Mouse (Mus musculus) ovary, postnatal 36 days (tissue): ENCODE measurements around the gene Fbxw5.
"Not testable (repeated sequence)": the region's sequence is repeated elsewhere in the genome, so short reads cannot be mapped to it uniquely, and the experiment has no call there.

Experiments
- DNase-seq: peaks from one replicate; pipeline ENCODE4 v3.0.0; 2022; ENCODE audit warnings: low spot score, mixed read lengths

Gene Fbxw5

DNA sequence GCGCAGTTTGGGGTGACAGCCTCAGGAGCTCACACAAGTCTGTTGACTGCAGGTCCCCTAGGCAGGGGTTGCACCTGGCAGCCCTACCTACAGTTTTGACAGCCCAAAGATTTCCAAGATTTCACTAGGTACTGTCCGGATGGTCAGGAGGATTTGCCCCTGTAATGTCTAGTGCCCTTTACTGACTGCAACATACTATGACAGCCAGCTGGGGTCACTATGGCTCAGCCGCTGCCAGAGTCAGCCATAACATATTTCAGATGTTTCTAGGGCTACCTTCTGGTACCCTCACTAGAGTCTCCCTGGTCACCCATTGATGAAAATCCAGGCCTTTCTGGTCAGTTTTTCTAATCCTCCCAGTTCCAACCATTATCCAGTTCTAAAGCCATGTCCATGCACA, 9.4 kb downstream of the Fbxw5 start:
- DNase-seq: no peak

DNA sequence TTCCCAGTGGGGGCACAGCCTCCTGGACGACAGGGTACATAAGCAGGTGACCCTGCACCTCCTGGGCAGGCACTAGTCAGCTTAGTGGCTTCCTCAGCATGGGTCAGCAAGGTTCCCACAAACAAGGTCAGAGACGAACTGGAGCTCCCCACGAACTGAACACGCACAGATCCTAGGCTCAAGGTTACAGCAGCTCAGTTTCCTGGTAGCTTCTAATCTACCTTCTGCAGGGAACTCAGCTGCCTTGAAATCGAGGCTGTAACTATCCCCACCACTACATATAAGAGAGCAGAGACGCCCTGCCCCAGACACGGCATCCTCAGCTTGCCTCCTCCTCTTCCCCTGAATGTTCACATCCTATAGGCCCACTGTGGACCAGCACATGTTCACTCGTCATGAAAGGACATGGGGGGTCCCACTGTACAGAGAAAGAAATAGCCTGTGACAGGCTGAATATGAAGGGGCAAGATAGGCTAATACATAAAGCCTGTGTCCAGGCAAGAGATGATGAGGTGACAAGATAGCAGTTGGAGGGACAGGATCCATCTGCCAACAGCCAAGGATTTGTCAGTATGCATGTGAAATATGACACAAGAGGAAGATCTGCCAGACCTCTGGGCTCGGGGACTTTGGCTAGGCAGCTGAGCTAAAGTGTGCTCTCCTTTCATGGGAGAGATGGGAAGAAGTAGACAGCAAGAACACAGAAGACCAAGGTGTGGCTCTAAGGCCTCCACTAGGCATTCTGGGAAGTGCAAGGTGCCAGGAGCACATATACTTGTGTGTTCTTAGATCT, 26.2 kb downstream of the Fbxw5 start:
- DNase-seq: no peak

DNA sequence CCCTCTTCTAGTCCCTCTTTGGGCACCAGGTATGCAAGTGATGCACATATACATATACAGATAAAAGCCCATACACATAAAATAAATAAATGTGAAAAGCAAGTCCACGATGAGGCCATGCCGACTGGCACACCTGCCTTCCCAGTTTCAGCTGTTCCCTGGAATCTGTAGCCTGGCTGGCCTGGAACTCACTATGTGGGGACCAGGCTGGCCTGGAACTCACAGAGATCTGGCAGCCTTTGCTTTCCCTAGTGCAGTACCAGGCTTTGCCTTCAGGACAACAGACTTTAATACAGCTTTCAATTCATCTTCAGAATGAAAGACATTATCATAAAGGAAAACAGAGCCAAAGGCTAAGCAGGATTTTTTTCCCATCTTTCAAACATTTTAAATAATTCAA, 33.2 kb downstream of the Fbxw5 start:
- no peak for DNase-seq

DNA sequence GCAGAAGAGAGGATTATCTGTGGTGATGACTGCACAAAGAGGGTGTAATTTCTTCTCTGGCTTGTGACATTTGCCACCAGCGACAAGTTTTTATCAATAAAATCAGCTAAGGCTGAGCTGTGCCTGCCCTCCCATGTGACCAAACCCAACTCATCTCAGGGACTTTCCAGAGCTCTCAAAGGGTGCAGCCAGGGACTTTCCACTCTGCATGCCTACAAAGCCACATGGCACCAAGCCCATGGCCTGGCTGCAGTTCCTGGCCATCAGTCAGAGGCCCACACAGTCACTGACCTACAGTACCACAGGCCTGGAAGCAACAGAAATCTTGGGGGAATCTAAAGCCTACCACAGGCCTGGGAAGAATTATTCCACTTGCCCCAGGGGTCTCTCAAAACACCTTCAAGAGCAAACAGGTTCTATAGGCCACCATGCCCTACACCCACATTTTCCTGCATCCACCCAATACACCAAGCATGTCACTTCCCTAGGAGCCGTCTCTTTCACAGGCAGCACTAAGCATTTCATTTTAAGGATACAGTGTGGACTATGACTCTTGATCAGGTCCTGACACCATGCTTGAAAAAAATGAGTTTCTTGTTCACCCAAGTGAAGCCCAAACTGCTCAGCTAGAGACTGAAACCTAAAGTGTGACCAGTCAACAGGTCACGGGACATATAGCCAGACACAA, 33.8 kb downstream of the Fbxw5 start:
- DNase-seq: peak; percentile 59

DNA sequence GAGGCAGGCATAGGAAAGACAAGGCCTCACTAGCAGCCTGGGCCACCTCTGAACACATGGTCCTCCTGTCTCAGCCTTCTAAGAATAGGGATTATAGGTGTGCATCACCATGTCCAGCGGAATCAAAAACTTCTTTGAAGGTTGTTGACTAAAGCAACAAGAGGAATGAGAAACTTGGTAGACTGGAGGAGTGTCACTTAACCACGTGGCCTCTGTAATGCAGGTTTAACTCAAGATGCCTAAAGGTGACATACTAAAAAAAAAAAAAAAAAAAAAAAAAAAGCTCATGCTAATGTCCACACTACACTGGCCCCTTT, 34.3 kb downstream of the Fbxw5 start:
- no peak for DNase-seq

DNA sequence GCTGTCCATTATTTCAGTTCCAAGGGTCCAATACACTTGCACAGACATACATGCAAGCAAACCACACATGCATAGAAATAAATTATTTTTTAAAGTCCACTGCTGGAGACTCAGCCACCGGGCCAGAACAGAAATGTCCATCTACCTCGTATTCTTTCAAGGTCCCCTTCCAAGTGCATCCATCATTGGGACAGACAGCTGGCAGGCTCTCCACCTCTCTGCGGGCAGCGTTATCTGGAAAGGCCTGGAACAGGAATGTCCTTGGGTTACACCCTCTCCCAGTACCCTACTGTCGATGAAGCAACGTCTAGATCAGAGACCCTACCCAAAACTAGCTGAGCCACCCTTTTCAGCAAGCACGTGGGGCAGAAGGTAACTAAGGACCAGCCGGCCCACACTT, 36.0 kb downstream of the Fbxw5 start:
- DNase-seq: no peak

DNA sequence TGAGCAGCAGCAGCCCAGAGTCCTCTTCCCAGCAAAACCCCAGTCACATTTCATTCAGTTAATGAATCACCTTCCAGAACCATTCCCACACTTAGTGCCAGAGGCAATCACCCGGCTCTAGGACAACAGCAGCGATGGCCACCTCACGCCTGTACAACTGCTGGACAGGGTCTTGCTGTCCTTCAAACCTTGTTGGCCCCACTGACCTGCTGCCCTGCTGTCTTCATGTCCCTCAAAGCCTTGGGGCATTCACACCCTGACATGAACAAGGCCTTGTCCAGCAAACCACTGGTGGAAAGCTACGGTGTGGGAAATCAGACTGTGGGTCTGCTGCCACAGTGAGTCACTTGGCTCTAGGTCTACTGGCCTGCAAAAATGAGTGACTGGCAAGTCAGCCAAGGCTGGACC, 40.0 kb downstream of the Fbxw5 start:
- no peak for DNase-seq

DNA sequence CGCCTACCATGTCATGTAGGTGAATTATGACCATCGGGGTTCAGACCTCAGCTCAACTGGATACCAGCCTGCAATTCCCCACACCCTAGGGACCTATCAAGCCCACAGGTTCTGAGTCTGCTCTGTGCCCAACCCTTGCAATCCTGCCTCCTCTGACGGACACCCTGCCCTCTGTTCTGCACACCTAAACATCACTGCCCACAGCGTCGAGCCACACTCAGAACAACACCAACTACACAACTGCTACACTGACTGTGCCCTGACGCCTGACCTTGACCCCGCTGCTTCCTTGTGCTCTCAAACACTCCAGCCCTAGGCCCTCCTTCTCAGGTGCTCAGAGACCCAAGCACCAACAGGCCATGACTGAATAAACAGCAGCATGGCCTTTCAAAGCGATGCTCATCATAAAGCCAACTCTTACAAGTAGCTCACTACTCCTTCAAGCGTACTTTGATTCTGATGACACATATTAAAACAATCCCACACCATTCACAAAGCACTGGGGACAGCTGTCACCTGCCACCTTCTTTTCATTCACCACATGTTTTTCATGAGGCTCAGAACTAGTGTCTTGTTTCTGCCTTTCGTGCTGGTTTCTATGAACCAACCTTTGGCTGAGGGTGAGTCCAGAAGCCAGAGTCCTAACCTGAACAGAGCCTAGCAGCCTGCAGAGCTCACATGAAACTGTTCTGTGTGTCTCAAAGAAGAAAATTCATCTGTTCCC, 41.3 kb downstream of the Fbxw5 start:
- no peak for DNase-seq

DNA sequence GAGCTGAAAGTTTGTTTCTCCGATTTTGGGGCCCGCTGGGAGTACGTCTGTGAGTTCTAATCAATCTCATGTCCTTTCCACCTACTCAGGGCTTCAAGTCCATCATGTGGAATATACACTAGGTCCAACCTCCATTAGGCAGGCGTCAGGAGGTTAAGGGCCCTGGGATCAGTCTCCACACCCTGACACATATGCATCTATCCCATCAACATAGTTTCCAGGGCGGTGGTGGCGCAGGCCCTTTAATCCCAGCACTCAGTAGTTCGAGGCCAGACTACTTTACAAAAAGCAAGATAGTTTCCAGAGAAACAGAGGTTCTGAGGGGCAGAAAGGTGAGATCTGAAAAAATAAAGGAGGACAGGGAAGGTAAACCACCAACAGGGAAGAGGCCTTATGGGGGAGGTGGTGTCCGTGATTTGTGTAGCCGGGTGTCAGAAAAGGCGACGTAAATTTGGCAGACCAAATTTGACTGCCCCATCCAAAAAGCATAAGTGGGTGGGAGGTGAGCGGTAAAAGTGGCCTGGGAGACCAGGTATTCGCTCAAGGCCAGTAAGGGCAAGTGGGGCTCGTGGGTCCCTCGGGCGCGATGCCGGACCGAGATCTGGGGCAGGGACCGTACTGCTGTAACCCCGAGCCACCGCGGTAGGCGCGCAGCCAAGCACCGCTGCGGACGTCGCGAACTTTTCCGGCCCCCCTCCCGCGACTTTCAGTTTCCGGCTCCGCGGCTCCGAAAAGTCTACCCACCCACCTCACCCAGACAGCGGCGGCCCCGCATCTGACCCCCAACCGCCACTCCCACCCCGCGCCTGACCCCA, 45.7 kb downstream of the Fbxw5 start:
- DNase-seq: no peak

DNA sequence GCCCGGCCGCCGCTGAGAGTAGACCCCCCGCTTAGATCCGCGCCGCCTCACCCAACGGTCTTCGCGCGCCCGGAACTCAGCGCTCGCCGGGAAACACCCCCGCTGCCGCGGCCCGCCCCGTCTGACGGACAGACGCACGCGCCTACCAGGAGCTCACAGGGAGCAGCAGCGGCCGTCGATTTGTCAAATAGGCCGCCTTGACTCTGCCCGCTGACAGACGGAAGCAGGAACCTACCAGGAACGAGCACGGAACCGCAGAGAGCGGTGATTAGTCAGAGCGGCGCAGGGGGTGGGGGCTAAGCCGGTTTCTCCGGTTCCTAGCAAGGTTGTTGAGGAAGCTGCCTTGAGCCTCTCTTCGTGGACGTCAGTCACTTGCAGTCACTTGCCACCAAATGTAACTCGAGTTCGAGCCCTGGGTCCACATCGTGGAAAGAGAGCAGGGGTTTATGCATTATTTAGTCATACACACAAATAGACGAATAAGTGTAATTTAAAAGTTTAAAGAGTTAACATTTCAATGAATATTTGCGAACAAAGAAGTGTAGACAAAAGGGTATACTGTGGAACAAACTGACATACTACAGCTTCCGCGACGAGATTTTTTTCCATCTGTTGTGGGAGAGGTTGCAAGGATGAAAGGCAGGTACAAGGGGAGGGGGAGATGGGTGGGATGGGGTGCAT, 46.4 kb downstream of the Fbxw5 start, which contains the start of gene Traf2:
Traf2 (minus strand) TSS at position 130 of the 681 bp plus-strand sequence.
- DNase-seq: peak; percentile 98

DNA sequence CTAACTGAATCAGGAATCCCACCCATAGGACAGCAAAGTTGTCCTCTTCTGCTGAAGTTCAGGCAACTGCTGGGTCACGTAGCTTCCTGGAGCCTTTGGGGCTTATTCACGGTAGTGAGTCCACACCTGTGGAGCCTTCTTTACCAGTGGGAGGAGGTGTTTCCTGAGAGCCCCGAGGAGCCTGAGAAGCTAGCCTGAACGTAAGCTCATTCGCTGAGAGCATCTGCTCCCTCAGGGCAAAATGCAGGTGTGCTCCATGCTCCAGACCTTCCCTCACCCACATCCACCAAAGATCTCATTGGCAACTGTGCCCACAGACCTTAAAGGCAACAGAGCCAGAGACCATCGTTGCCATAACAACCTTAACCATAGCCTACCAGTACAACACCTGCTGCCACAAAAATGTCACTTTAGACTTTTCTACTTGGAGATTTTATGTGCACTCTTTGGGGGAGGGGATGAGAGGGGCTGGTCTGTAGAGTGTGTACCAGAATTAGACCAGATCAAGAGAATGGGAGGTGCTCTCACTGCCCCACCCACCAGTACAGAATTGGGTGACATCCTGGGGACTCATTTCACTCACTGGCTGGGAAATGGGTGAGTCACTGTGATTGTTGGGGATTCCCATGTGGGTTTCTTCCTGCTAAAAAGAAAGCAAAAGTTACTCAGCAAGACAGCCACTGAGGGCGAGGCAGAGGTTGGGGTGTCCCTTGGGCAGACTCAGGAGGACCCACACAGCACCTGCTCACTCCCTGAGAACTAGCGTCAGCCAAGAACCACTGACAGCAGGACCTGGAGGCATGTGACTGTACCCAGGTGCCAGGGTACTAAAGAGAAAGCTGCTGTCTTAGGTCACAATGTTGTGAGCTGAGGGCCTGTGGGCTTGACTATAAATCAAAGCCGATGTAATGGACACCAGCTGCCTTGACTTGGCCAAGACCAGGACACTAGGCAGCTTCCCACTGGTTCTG, 48.8 kb downstream of the Fbxw5 start:
- DNase-seq: no peak

DNA sequence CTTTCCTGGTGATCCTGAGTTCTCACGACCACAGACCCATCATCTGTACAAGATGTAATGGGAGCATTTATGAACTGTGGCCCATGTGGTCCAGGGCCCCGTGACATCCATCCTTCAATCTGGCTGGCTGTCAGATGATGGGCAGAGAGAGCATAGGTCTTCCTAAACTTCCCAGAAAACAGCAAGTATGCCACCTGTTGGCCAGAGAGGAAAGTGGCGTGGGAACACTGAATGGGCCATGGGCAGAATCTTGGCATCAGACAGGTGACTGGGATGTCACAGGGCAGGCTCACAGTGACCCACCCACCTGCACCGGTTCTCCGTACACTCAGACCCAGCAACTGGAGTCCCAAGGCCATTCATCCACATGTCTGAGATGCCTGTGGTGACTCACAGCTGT, 50.6 kb downstream of the Fbxw5 start:
- DNase-seq: no peak

DNA sequence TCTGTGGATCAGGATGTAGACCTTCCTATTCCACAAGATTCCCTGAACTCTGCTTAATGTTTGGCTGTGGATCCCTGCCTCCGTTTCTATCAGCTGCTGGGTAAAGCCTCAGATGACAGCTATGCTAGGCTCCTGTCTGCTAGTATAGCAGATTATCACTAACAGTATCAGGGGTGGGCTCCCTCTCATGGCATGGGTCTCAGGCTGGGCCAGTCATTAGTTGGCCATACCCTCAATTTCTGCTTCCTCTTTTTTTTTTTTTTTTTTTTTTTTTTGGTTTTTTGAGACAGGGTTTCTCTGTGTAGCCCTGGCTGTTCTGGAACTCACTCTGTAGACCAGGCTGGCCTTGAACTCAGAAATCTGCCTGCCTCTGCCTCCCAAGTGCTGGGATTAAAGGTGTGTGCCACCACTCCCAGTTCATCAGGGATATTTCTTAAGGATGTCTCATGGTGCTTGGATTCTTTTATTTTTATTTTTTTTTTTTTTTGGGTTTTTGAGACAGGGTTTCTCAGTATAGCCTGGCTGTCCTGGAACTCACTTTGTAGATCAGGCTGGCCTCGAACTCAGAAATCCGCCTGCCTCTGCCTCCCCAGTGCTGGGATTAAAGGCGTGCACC, 52.7 kb downstream of the Fbxw5 start:
- not testable (repeated sequence) for DNase-seq
